Comparison of ENCODE assay signal across 23 mouse cellular contexts in the genomic region with DNA sequence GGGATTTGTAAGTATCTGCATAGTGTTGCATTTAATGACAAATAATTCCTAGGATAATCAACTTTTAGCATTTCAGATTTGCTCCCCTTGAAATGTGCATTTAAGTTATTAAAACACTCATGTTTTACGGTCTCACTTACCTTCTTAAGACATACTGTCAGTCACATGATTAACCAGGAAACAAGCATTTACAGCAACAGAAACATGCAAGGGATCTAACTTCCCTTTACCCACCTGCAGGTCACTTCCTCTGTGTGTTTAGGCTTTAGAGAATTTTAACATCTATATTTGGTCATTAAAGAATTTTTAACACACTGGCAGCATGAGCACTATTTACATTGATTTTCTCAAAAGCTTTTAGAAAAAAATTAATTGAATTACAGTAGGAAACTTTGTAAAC. TPM values are rescaled to one million over a fixed set of nuclear protein-coding genes. Genes with fewer than 3 reads are reported as not detected.
DNase-seq lines count a peak whose midpoint lies in the region; ATAC-seq lines count a peak whose summit lies in the region.
"Had no signal": no experiment of that assay in that cellular context is flagged by ENCODE, and none has a peak within 500 bp of the region (broad histone marks: within the 10 kb centered on the region; RNA-seq: fewer than 3 reads in every experiment).

No protein-coding gene starts in this region.

- intact Hi-C loops in gastrocnemius, postnatal 14 days (cut with DNase I; ENCODE audit: low total_unique reads) = no loop called here

- DNase-seq in spleen, postnatal 36 days (ENCODE audit: low spot score in 2 of 2) = peak; percentile 34 to 57
- DNase-seq in spleen, postnatal 14 days (ENCODE audit: low spot score in 2 of 2) = no peak
- no peak for DNase-seq in embryo, embryonic 10 days (ENCODE audit: low spot score)
- no peak for DNase-seq in cerebellum, postnatal 10 days
- no peak for DNase-seq in right cerebral cortex, adult 18-20 months
- DNase-seq in gastrocnemius, postnatal 14 days = no peak
- DNase-seq: cerebellum, adult 11 months; cerebellum, postnatal 25 days; gastrocnemius, postnatal 10 days; heart, adult 18-20 months; heart, postnatal 10 days; kidney, adult 8-10 months; kidney, postnatal 10 days; liver, embryonic 13.5 days; lung, embryonic 14.5 days; lung, postnatal 36 days; right cerebral cortex, postnatal 25 days; spleen, adult 18-20 months; thymus, postnatal 4 days had no signal

- peak; percentile 46 for ATAC-seq in activated CD4-positive, CD25-positive, alpha-beta regulatory T cell, adult 4 months
- peak; percentile 76 for ATAC-seq in megakaryocyte, adult 5-6 weeks (ENCODE audit: poor library complexity, severe bottlenecking)
- ATAC-seq: forebrain, embryonic 14.5 days; midbrain, embryonic 15.5 days had no signal

RNA-seq across cellular contexts. Expression of a gene that starts 50.2 kb away (rescaled TPM):
- polyA plus RNA-seq in activated CD4-positive, CD25-positive, alpha-beta regulatory T cell, adult 4 months (2017; shearing (Covaris generic)) = 1,000 to 10,000 TPM; 1,133 to 1,303 TPM
- total RNA-seq in megakaryocyte, adult 5-6 weeks (2015) = 547 TPM in 2 replicates
- 704 and 786 TPM in 2 replicates for total RNA-seq in megakaryocyte, adult 5-6 weeks (2017)
- total RNA-seq in gastrocnemius, postnatal 14 days (2021) = 1 to 10 TPM; 1.3 to 1.6 TPM

Comparison
In these comparisons a context has a peak if more than half of its experiments do, and no peak if none do; other contexts are left out.
1. DNase-seq: peak in spleen, postnatal 36 days (2 of 2); none in spleen, postnatal 14 days (0 of 2), embryo, embryonic 10 days (single experiment), cerebellum, postnatal 10 days (0 of 2), right cerebral cortex, adult 18-20 months (single experiment) and gastrocnemius, postnatal 14 days (single experiment).
2. RNA of a gene that starts 50.2 kb away (total RNA-seq): 547 to 786 TPM in megakaryocyte, adult 5-6 weeks; 1.3 to 1.6 TPM in gastrocnemius, postnatal 14 days; every median in the first group is over 100 times any median in the second.